Mouse (Mus musculus) forebrain, embryonic 10.5 days (tissue): Measurements from ENCODE around the gene Patj. TPM values are rescaled to one million over a fixed set of nuclear protein-coding genes. Genes with fewer than 3 reads are reported as not detected.
"Not testable (repeated sequence)": the region's sequence is repeated elsewhere in the genome, so short reads cannot be mapped to it uniquely, and the experiment has no call there.

Source experiments
- DNase-seq: peaks from one replicate; pipeline ENCODE4 v3.0.0-alpha.2; 2017; ENCODE audit warnings: low spot score; ENCODE audit errors: extremely low spot score
- H3K27ac ChIP-seq: fragments of 300-500 bp; sonication (generic); 2 replicates; pipeline ENCODE4 v1.5.1; 2016; ENCODE audit warnings: mild to moderate bottlenecking
- H3K27me3 ChIP-seq: fragments of 300-500 bp; sonication (generic); 2 replicates; pipeline ENCODE4 v1.6.1; 2016; ENCODE audit warnings: mild to moderate bottlenecking; ENCODE audit not compliant: poor library complexity, severe bottlenecking
- H3K36me3 ChIP-seq: fragments of 300-500 bp; sonication (generic); replicated peaks from 2 replicates; pipeline ENCODE4 v1.6.1; 2016; ENCODE audit warnings: mild to moderate bottlenecking, moderate library complexity
- H3K4me1 ChIP-seq: fragments of 300-500 bp; sonication (generic); 2 replicates; pipeline ENCODE4 v1.6.1; 2016
- H3K4me3 ChIP-seq: fragments of 300-500 bp; sonication (generic); 2 replicates; pipeline ENCODE4 v1.5.1; 2016; ENCODE audit warnings: mild to moderate bottlenecking, moderate library complexity
- H3K9me3 ChIP-seq: fragments of 300-500 bp; sonication (generic); 2 replicates; pipeline ENCODE4 v1.6.1; 2016; ENCODE audit warnings: mild to moderate bottlenecking, moderate library complexity
- WGBS: fragments of 180-500 bp; shearing (Covaris S2); methylation state at CpG from one replicate; pipeline ENCODE4 v1.1.7; 2016; 5-methylcytosine and 5-hydroxymethylcytosine counted together
- polyA plus RNA-seq: library from polyadenylated mRNA; unstranded; fragments of >200 nt; fragmentation: Nextera tagmentation; extraction: Ambion mirVana; gene quantifications from 2 replicates; pipeline ENCODE4 v1.2.1, GENCODE M21; 2016

The Patj gene
- polyA plus RNA-seq, 1 experiment from 2014 or later = 11.2 TPM

GRCm38 (mm10) chr4:98702201-98702894 is 306.8 kb downstream of the Patj start:
- peak; percentile 79 for DNase-seq
- no peaks in the 10 kb centered on the region for H3K27me3 ChIP-seq
- peaks cover 23% of the 10 kb centered on the region for H3K4me1 ChIP-seq
- no peaks in the 10 kb centered on the region for H3K36me3 ChIP-seq
- 30% methylated on average over 12 of the region's 12 CpGs for WGBS
- no peak overlapping the region for H3K4me3 ChIP-seq
- no peaks in the 10 kb centered on the region for H3K9me3 ChIP-seq
- H3K27ac ChIP-seq = no peak overlapping the region; the same call in 1 of the 2 replicates

DNA sequence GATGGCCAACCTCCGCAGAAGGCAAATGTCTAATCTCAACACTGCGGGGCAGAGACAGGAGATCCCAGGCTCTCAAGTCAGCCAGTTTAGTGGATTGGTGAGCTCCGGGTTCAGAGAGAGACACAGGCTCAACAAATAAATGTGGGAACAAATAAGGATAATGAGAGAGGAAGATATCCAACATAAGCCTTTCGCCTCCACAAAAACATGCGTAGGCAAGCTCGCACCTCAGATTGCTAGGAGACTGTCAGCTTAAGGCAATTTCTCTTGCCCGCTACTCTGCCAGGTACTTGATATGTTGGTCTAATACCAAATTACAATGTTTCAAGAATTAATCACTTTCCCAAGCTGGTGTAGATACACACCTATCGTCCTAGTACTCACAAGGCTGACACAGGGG is 315.3 kb downstream of the Patj start:
- Histone ChIP-seq H3K9me3 (no peaks in the 10 kb centered on the region), H3K27me3 (no peaks in the 10 kb centered on the region), H3K4me3 (no peak overlapping the region), H3K4me1 (no peaks in the 10 kb centered on the region), H3K36me3 (no peaks in the 10 kb centered on the region), H3K27ac (no peak overlapping the region)
- no peak for DNase-seq
- WGBS = 96% methylated on average over 8 of the region's 8 CpGs

- H3K4me1 ChIP-seq = no peaks in the 10 kb centered on the region
- 83% methylated on average over 17 of the region's 17 CpGs for WGBS
- no peak overlapping the region for H3K27ac ChIP-seq
- no peaks in the 10 kb centered on the region for H3K36me3 ChIP-seq
- H3K9me3 ChIP-seq = no peaks in the 10 kb centered on the region
- H3K27me3 ChIP-seq = no peaks in the 10 kb centered on the region
- DNase-seq = no peak
- H3K4me3 ChIP-seq = no peak overlapping the region
Observed at GRCm38 (mm10) chr4:98717735-98718546, 322.4 kb downstream of the Patj start.

DNA sequence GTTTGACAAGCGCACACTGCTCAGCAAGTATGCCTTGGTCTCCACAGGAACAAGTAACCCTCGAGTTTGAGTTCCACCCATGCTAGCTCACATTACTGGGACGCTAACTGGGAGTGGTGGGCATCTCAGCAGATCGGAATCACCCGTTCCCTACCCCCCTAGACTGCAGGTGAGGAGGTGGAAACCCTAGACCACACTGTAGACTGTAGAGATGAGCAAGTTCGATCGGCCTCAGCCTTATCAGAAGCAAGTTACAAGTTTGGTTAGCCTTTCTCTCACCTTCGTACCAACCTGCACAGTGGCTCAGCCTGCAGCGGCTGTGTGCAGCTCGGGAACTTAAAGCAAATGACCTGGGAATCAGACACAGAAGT is 322.9 kb downstream of the Patj start:
- H3K27me3 ChIP-seq = no peaks in the 10 kb centered on the region
- H3K4me1 ChIP-seq = no peaks in the 10 kb centered on the region
- DNase-seq = no peak
- no peaks in the 10 kb centered on the region for H3K9me3 ChIP-seq
- 87% methylated on average over 10 of the region's 10 CpGs for WGBS
- no peak overlapping the region for H3K4me3 ChIP-seq
- H3K27ac ChIP-seq = no peak overlapping the region
- no peaks in the 10 kb centered on the region for H3K36me3 ChIP-seq

DNA sequence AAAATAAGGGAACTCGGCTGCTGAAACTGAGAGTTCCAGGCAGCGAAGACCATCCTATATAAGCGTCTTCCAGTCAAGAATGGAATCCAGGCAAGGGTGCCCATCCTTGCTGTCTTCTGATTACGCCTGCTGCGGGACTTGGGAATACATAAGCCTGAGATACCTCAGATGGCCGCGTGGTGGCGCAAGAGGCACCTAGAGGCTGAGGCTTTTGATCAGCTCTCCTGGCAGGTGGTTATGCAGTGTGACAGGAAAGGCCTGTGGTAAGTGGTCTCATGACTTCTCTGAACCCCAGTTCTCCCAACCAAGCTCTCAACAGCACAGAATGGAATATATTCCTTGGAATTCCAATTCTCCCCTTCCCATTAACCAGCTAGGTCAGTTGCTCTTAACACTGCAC is 326.9 kb downstream of the Patj start:
- Histone ChIP-seq H3K36me3 (no peaks in the 10 kb centered on the region), H3K27me3 (peaks cover 25% of the 10 kb centered on the region), H3K9me3 (no peaks in the 10 kb centered on the region), H3K27ac (no peak overlapping the region), H3K4me3 (no peak overlapping the region), H3K4me1 (peaks cover 12% of the 10 kb centered on the region)
- 15% methylated on average over 8 of the region's 8 CpGs for WGBS
- DNase-seq = peak; percentile 77

DNA sequence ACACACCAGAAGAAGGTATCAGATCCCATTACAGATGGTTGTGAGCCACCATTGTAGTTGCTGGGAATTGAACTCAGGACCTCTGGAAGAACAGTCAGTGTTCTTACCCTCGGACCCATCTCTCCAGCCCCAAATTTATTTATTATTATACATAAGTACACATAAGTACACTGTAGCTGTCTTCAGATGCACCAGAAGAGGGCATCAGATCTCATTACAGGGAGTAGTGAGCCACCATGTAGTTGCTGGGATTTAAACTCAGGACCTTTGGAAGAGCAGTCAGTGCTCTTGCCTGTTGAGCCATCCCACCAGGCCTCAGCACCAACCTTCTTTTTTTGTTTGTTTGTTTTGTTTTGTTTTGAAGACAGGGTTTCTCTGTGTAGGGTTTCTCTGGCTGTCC is 329.1 kb downstream of the Patj start:
- not testable (repeated sequence) for H3K27ac ChIP-seq, DNase-seq, H3K9me3 ChIP-seq, H3K36me3 ChIP-seq, H3K4me3 ChIP-seq
- Histone ChIP-seq H3K4me1 (peaks cover 22% of the 10 kb centered on the region), H3K27me3 (peaks cover 44% of the 10 kb centered on the region)
- WGBS = 87% methylated on average over 1 of the region's 1 CpGs

- peaks cover 22% of the 10 kb centered on the region for H3K4me1 ChIP-seq
- H3K27ac ChIP-seq = no peak overlapping the region
- peaks cover 44% of the 10 kb centered on the region for H3K27me3 ChIP-seq
- H3K4me3 ChIP-seq = no peak overlapping the region
- no peaks in the 10 kb centered on the region for H3K9me3 ChIP-seq
- WGBS = 35% methylated on average over 4 of the region's 4 CpGs
- no peaks in the 10 kb centered on the region for H3K36me3 ChIP-seq
- no peak for DNase-seq
Observed at GRCm38 (mm10) chr4:98725439-98725838, 329.9 kb downstream of the Patj start.

- 3% methylated on average over 29 of the region's 29 CpGs for WGBS
- Histone ChIP-seq H3K4me3 (peak within 1 kb of the TSS; percentile 52), H3K27me3 (peaks cover 44% of the 10 kb centered on the region), H3K27ac (peak within 1 kb of the TSS; percentile 72), H3K9me3 (no peaks in the 10 kb centered on the region), H3K36me3 (no peaks in the 10 kb centered on the region), H3K4me1 (peaks cover 22% of the 10 kb centered on the region)
- DNase-seq = peak; percentile 31
Observed at GRCm38 (mm10) chr4:98726590-98727237, 331.1 kb downstream of the Patj start, which contains the start of gene L1td1. Gene L1td1 (plus strand): TSS chr4:98726734.

- H3K9me3 ChIP-seq = no peaks in the 10 kb centered on the region
- DNase-seq = no peak
- peaks cover 22% of the 10 kb centered on the region for H3K4me1 ChIP-seq
- H3K27ac ChIP-seq = no peak overlapping the region
- peaks cover 44% of the 10 kb centered on the region for H3K27me3 ChIP-seq
- H3K4me3 ChIP-seq = peak overlapping the region; percentile 52
- no peaks in the 10 kb centered on the region for H3K36me3 ChIP-seq
- WGBS = under 1% methylated on average over 21 of the region's 21 CpGs
Observed at GRCm38 (mm10) chr4:98727295-98727958, 331.8 kb downstream of the Patj start.

GRCm38 (mm10) chr4:98727959-98728347 is 332.4 kb downstream of the Patj start:
- Histone ChIP-seq H3K27ac (no peak overlapping the region), H3K36me3 (no peaks in the 10 kb centered on the region), H3K27me3 (peaks cover 44% of the 10 kb centered on the region), H3K4me1 (peaks cover 22% of the 10 kb centered on the region), H3K4me3 (peak overlapping the region; percentile 52), H3K9me3 (no peaks in the 10 kb centered on the region)
- no peak for DNase-seq
- WGBS = 2% methylated on average over 10 of the region's 10 CpGs

GRCm38 (mm10) chr4:98728716-98729115 is 333.1 kb downstream of the Patj start:
- Histone ChIP-seq H3K27ac (no peak overlapping the region), H3K4me3 (no peak overlapping the region), H3K9me3 (no peaks in the 10 kb centered on the region), H3K4me1 (peaks cover 22% of the 10 kb centered on the region), H3K36me3 (no peaks in the 10 kb centered on the region), H3K27me3 (peaks cover 44% of the 10 kb centered on the region)
- DNase-seq = no peak
- 64% methylated on average over 7 of the region's 7 CpGs for WGBS

DNA sequence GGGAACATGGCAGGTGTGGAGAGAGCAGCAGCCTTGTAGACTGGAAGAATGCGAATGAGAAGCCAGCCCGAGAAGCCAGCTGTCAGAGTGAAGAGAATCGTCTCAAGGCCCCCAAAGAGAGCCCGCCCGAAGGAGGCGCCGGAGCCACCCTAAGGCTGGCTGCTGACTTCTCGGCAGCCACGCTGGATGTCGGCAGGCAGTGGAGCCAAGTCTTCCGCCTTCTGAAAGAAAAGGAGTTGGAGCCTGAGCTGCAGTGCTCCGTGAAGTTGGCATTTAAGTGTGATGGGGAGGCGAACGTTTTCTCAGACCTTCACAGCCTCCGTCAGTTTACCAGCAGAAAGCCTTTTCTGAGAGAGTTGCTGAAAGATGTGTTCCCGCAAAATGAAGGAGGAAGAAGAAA is 338.1 kb downstream of the Patj start:
- Histone ChIP-seq H3K4me1 (no peaks in the 10 kb centered on the region), H3K9me3 (no peaks in the 10 kb centered on the region), H3K27me3 (peaks cover 7% of the 10 kb centered on the region), H3K27ac (no peak overlapping the region), H3K4me3 (no peak overlapping the region), H3K36me3 (no peaks in the 10 kb centered on the region)
- no peak for DNase-seq
- 92% methylated on average over 16 of the region's 16 CpGs for WGBS
